Mouse (Mus musculus) limb, embryonic 13.5 days (tissue): ENCODE results near the gene 1810009A15Rik. TPM values are rescaled to one million over a fixed set of nuclear protein-coding genes. Genes with fewer than 3 reads are reported as not detected.
A peak's percentile ranks its signal among the peaks of the same experiment; 100 is the strongest.
"Not testable (repeated sequence)": the region's sequence is repeated elsewhere in the genome, so short reads cannot be mapped to it uniquely, and the experiment has no call there.

Source experiments
- ATAC-seq: fragments of 200-750 bp; cut with Nextera tagmentation; 2 replicates; pipeline ENCODE4 v1.8.0; 2017; ENCODE audit warnings: low read depth, moderate number of reproducible peaks, moderate TSS enrichment; ENCODE audit not compliant: low FRiP score
- H3K27ac ChIP-seq: fragments of 300-500 bp; sonication (generic); 2 replicates; pipeline ENCODE4 v1.5.1; 2015; ENCODE audit warnings: inconsistent platforms, mild to moderate bottlenecking, moderate library complexity
- H3K27me3 ChIP-seq: fragments of 300-500 bp; sonication (generic); 2 replicates; pipeline ENCODE4 v1.6.1; 2015; ENCODE audit warnings: mild to moderate bottlenecking, inconsistent platforms
- H3K36me3 ChIP-seq: fragments of 300-500 bp; sonication (generic); 2 replicates; pipeline ENCODE4 v1.6.1; 2015; ENCODE audit warnings: inconsistent platforms, mild to moderate bottlenecking, moderate library complexity
- H3K4me1 ChIP-seq: fragments of 300-500 bp; sonication (generic); 2 replicates; pipeline ENCODE4 v1.6.1; 2015; ENCODE audit warnings: inconsistent platforms
- H3K4me2 ChIP-seq: fragments of 300-500 bp; sonication (generic); replicated peaks from 2 replicates; pipeline ENCODE4 v1.6.1; 2015; ENCODE audit warnings: inconsistent platforms, mild to moderate bottlenecking, moderate library complexity
- H3K4me3 ChIP-seq: fragments of 300-500 bp; sonication (generic); 2 replicates; pipeline ENCODE4 v1.5.1; 2015; ENCODE audit warnings: moderate library complexity, mild to moderate bottlenecking, inconsistent platforms
- H3K9ac ChIP-seq: fragments of 300-500 bp; sonication (generic); 2 replicates; pipeline ENCODE4 v1.6.1; 2015; ENCODE audit warnings: mild to moderate bottlenecking, inconsistent platforms
- H3K9me3 ChIP-seq: fragments of 300-500 bp; sonication (generic); 2 replicates; pipeline ENCODE4 v1.6.1; 2016; ENCODE audit warnings: inconsistent platforms
- WGBS: fragments of 180-500 bp; shearing (Covaris S2); methylation state at CpG from one replicate; pipeline ENCODE4 v1.1.7; 2015; 5-methylcytosine and 5-hydroxymethylcytosine counted together
- polyA plus RNA-seq: library from polyadenylated mRNA; unstranded; fragments of >200 nt; fragmentation: Nextera tagmentation; extraction: Ambion mirVana; gene quantifications from 2 replicates; pipeline ENCODE4 v1.2.1, GENCODE M21; 2015

The 1810009A15Rik gene
- polyA plus RNA-seq, 1 experiment from 2014 or later = 96.6 TPM

DNA sequence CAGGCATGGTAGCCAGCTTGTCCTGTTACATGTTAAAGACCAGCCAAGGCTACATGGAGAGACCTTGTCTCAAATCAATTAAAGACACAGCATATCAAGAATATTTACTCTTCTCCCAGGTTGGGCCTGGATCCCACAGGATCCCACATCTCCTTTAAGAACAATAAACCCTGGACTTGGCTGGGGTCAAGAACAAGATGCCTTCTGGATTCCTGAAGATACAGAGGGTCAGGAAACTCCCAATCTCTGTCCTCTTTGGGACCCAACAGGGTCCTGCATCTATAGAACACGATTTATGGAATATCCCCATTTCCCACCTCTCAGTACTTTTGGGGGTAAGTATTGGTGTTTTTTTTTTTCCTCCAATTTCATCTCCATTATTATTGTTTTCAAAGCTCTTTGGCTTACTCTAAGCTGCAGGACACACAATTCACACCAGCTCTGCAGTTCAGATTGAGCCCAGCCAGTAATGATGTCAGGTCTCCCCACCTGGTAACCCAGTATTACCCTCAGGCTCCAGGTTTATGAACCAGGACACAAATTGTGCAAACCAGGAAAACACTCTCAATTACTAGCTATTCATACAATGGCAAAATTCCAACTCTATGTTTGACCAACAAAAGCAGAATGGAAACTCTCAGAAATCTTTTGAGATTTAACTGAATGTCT lies 1.6 kb upstream of the 1810009A15Rik start:
- Histone ChIP-seq H3K4me3 (peak overlapping the region; percentile 70), H3K9ac (peak overlapping the region; percentile 93), H3K9me3 (no peaks in the 10 kb centered on the region), H3K27ac (peak overlapping the region; percentile 88; the same call in 1 of the 2 replicates), H3K36me3 (peaks cover 14% of the 10 kb centered on the region), H3K27me3 (no peaks in the 10 kb centered on the region), H3K4me2 (peak overlapping the region; percentile 66), H3K4me1 (peaks cover 17% of the 10 kb centered on the region)
- no peak for ATAC-seq
- 52% methylated on average over 1 of the region's 1 CpGs for WGBS

DNA sequence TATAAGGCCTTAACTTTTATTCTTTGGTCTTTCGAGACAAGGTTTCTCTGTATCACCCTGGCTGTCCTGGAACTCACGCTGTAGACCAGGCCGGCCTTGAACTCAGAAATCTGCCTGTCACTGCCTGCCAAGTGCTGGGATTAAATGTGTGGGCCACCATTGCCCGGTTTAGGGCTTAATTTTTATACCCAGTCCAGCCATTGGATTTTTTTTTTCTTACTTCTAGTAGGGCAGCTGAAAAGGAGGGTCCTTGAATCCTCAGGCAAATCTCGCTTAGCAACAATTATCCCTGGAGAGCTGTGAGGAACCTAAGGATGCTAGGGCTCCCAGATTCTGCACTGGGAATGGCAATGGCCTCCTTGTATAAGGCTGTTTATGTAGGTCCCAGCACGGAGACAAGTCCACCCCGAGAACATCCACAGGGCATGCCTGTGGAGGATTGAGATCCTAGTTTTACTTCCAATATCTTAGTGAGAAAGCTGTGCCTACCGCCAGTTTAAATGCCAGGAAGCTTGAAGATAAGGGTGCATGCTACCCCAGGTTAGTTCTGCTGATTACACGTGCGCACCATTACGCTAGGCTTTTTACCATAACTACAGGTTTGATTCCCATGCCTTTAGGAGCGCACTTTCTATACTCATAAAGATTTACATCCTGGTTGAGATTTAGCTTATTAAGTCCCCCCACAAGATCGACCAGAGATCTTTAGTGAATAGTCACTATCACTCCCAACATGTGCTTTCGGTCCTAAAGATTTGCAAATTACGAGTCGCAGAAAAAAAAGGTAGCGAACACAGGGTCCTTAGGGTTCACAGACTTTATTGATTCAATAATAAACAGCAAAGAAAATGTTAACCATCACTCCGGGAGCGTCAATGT lies 829 bp upstream of the 1810009A15Rik start:
- H3K4me1 ChIP-seq = peaks cover 17% of the 10 kb centered on the region
- ATAC-seq = no peak
- H3K9ac ChIP-seq = peak overlapping the region; percentile 93
- 11% methylated on average over 19 of the region's 19 CpGs for WGBS
- peaks cover 14% of the 10 kb centered on the region for H3K36me3 ChIP-seq
- peak overlapping the region; percentile 70 for H3K4me3 ChIP-seq
- H3K4me2 ChIP-seq = peak overlapping the region; percentile 66
- H3K9me3 ChIP-seq = no peaks in the 10 kb centered on the region
- peak overlapping the region; percentile 88 for H3K27ac ChIP-seq
- no peaks in the 10 kb centered on the region for H3K27me3 ChIP-seq

DNA sequence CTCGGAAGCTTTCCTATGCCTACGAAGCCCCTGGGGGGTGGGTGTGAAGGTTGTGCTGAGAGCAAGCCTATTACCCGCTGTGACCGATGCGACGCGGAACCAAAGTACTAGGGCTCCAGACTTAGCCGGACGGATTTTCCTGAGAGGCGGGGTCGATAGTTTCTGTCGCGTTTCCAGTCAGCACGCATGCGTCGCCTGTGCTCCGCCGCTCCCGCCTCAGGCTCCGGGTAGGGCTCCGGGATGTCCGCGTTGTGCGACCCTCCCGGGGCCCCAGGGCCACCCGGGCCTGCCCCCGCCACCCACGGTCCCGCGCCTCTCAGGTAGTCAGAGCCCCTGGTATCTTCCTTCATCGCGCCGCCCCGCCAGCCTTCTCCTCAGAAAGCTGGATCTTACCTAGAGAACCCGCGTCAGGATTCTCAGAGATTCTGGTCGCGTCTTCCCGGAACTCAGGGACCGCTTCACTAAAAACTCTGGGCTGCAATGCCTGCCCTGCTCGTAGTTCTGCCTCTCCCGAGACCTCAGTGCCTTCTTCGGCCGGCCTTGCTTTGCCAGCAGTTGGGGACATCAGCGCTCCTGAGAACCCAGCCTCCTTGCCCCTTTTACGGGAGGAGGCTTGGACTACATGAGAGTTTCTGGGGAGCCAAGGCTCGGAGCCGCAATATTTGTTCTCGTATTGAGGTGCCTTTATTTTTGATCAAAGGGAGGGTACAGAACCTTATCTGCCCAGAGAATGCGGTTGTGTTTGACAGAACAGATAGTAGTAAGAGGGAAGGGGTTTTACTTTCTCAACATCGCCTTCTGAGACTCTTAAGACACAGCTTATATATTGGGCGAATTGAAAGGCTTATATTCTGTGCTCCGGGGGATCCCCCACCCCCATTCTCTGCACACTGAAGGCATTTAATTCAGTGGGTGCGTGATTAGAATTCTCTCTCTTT lies 4.4 kb downstream of the 1810009A15Rik start, which contains the start of gene Ints5:
Ints5 (plus strand) TSS at position 177 of the 938 bp plus-strand sequence.
- Histone ChIP-seq H3K36me3 (peaks cover 40% of the 10 kb centered on the region), H3K27me3 (no peaks in the 10 kb centered on the region), H3K4me2 (peak within 1 kb of the TSS; percentile 88), H3K9ac (peak within 1 kb of the TSS; percentile 94), H3K27ac (peak within 1 kb of the TSS; percentile 79), H3K4me3 (peak within 1 kb of the TSS; percentile 88), H3K4me1 (peaks cover 35% of the 10 kb centered on the region), H3K9me3 (no peaks in the 10 kb centered on the region)
- 2% methylated on average over 54 of the region's 54 CpGs for WGBS
- peak; percentile 60 for ATAC-seq

DNA sequence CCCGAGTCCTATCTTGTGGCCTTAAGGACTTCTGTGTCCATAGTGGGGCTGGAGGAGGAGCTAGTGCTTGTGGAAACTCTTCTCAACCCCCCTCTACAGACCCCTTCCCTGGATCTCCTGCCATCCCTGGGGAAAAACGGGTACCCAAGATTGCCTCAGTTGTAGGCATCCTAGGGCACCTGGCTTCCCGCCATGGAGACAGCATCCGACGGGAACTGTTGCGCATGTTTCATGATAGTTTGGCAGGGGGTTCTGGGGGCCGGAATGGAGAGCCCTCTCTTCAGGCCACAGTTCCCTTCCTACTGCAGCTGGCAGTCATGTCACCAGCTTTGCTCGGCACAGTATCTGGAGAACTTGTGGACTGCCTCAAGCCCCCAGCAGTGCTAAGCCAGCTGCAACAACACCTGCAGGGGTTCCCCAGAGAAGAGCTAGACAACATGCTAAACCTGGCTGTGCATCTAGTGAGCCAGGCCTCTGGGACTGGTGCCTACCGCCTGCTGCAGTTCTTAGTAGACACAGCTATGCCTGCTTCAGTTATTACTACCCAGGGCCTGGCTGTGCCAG lies 6.8 kb downstream of the 1810009A15Rik start:
- 91% methylated on average over 9 of the region's 9 CpGs for WGBS
- Histone ChIP-seq H3K4me2 (no peak overlapping the region), H3K4me1 (peaks cover 45% of the 10 kb centered on the region), H3K4me3 (no peak overlapping the region), H3K27ac (no peak overlapping the region), H3K9ac (peak overlapping the region; percentile 25; the same call in 1 of the 2 replicates), H3K9me3 (no peaks in the 10 kb centered on the region), H3K27me3 (no peaks in the 10 kb centered on the region), H3K36me3 (peaks cover 37% of the 10 kb centered on the region)
- ATAC-seq = no peak

DNA sequence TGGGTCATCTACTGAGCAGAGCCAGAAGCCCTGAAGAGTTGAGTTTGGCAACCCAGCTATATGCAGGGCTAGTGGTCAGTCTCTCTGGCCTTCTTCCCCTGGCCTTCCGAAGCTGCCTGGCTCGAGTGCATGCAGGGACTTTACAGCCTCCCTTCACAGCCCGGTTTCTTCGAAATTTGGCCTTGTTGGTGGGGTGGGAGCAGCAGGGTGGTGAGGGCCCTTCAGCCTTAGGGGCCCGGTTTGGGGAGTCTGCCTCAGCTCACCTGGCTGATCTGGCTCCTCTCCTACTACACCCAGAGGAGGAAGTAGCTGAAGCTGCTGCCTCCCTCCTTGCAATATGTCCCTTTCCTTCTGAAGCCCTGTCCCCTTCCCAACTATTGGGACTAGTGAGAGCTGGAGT lies 7.6 kb downstream of the 1810009A15Rik start:
- H3K27ac ChIP-seq, ATAC-seq, H3K4me3 ChIP-seq, H3K9me3 ChIP-seq, H3K27me3 ChIP-seq, H3K4me2 ChIP-seq: not testable (repeated sequence)
- peaks cover 31% of the 10 kb centered on the region for H3K36me3 ChIP-seq
- peaks cover 45% of the 10 kb centered on the region for H3K4me1 ChIP-seq
- peak overlapping the region; percentile 72; the same call in 1 of the 2 replicates for H3K9ac ChIP-seq
- WGBS = 79% methylated on average over 5 of the region's 5 CpGs

DNA sequence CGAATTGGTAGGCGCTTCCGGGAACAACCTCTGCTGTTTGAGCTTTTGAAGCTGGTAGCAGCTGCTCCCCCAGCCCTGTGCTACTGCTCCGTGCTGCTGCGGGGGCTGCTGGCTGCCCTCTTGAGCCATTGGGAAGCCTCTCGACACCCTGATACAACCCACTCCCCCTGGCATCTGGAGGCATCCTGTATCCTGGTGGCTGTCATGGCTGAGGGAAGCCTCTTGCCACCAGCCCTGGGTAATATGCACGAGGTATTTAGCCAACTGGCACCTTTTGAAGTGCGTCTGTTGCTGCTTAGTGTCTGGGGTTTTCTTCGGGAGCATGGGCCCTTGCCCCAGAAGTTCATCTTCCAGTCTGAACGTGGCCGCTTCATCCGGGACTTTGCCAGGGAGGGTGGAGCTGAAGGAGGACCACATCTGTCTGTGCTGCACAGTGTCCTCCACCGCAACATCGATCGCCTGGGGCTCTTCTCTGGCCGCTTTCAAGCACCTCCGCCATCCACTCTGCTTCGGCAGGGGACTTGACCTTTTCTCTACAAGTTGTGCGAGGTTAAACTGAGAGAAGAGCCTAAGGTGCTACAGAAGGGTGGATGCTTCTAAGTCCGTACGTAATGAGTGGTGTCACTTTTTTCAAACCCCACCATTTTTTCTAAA lies 8.7 kb downstream of the 1810009A15Rik start:
- peak; percentile 43 for ATAC-seq

DNA sequence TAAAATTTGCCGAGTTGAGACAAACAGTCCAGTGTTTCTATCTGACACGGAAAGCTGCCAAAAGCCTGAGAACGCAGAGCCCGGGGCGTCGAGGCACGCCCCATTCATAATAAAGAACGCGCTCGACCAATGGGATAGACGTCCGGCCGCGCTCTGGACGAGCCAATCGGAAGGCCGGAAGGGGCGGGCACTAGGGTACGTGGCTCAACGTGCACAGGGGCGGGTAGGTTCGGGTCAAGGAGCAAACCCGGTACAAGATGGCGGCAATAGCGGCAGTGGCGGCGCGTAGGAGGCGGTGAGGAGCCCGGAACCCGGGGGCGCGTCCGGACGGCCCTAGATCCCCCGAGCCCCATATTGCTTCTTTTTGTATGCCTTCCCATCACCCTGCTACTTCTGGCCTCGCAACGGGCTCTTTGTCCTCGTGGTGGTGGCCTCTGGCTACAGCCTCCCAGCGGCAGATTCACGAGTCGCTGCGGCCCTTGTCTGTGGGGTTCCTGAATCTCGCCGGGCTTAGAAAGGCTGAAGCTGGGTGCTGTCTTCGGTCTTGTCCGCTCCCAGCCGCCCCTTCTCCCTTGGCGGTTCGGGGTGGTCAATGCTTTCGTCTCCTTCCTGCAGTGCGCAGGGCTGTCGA lies 9.3 kb downstream of the 1810009A15Rik start, which contains the start of gene Ganab:
Ganab (plus strand) TSS at position 207 of the 631 bp plus-strand sequence.
- peak within 1 kb of the TSS; percentile 91 for H3K27ac ChIP-seq
- H3K9ac ChIP-seq = peak within 1 kb of the TSS; percentile 97
- ATAC-seq = peak; percentile 99
- H3K4me1 ChIP-seq = peaks cover 45% of the 10 kb centered on the region
- peak within 1 kb of the TSS; percentile 80 for H3K4me2 ChIP-seq
- H3K9me3 ChIP-seq = no peaks in the 10 kb centered on the region
- WGBS = under 1% methylated on average over 53 of the region's 53 CpGs
- H3K36me3 ChIP-seq = peaks cover 43% of the 10 kb centered on the region
- peak within 1 kb of the TSS; percentile 93 for H3K4me3 ChIP-seq
- H3K27me3 ChIP-seq = no peaks in the 10 kb centered on the region

More for the DNA sequence above, 8.7 kb downstream of the 1810009A15Rik start:
- H3K27me3 ChIP-seq, H3K9me3 ChIP-seq: not testable (repeated sequence)
- peak overlapping the region; percentile 90 for H3K27ac ChIP-seq
- peaks cover 45% of the 10 kb centered on the region for H3K4me1 ChIP-seq
- peak overlapping the region; percentile 72 for H3K9ac ChIP-seq
- 19% methylated on average over 21 of the region's 21 CpGs for WGBS
- H3K4me2 ChIP-seq = peak overlapping the region; percentile 80
- H3K4me3 ChIP-seq = peak overlapping the region; percentile 93
- peaks cover 38% of the 10 kb centered on the region for H3K36me3 ChIP-seq

DNA sequence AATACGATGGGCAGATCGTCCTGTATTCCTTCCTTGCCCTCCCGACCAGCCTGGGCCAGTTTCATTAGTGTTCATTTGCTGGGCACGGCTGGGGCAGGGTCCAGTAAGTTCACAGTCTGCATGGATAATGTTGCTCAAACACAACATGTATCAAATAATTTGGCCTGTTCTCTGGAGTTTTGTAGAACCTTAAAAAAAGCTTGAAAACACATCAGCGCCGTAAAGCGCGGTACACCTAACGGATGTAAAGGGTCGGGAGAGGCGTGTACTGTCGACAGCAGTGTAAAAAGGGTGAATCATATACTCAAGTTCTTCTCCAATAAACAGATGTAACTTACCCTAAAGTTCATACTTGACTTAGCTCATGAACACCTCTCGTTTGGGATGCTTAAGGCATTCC lies 9.9 kb downstream of the 1810009A15Rik start:
- ATAC-seq = no peak
- WGBS = 9% methylated on average over 13 of the region's 13 CpGs

DNA sequence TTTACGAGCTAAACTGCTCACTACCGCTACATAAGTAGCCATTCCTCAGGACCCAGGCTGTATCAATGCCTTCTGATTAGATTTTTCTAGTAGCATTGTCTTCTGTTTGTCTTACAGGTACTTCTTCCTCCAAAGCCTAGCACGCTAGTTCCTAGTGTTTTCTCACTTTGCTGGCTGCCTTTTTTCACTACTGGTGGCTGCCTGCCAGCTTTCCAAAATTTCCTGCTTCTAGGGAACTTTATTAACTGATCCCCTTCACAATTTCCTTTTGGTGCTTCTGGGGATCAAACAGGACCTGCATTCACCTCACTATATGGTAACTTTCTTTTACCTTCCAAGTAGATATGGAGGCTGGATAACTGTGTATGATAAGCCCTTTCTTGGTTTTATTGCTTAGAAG lies 10.4 kb downstream of the 1810009A15Rik start:
- no peaks in the 10 kb centered on the region for H3K27me3 ChIP-seq
- no peak overlapping the region for H3K27ac ChIP-seq
- peaks cover 53% of the 10 kb centered on the region for H3K36me3 ChIP-seq
- 33% methylated on average over 3 of the region's 3 CpGs for WGBS
- no peaks in the 10 kb centered on the region for H3K9me3 ChIP-seq
- peak overlapping the region; percentile 80 for H3K4me2 ChIP-seq
- H3K9ac ChIP-seq = peak overlapping the region; percentile 97
- H3K4me3 ChIP-seq = peak overlapping the region; percentile 93
- ATAC-seq = no peak
- H3K4me1 ChIP-seq = peaks cover 38% of the 10 kb centered on the region

More for the DNA sequence above, 9.9 kb downstream of the 1810009A15Rik start:
- H3K27ac ChIP-seq = peak overlapping the region; percentile 91
- no peaks in the 10 kb centered on the region for H3K9me3 ChIP-seq
- peaks cover 48% of the 10 kb centered on the region for H3K36me3 ChIP-seq
- H3K9ac ChIP-seq = peak overlapping the region; percentile 97
- peak overlapping the region; percentile 93 for H3K4me3 ChIP-seq
- peak overlapping the region; percentile 80 for H3K4me2 ChIP-seq
- H3K27me3 ChIP-seq = no peaks in the 10 kb centered on the region
- H3K4me1 ChIP-seq = peaks cover 43% of the 10 kb centered on the region

DNA sequence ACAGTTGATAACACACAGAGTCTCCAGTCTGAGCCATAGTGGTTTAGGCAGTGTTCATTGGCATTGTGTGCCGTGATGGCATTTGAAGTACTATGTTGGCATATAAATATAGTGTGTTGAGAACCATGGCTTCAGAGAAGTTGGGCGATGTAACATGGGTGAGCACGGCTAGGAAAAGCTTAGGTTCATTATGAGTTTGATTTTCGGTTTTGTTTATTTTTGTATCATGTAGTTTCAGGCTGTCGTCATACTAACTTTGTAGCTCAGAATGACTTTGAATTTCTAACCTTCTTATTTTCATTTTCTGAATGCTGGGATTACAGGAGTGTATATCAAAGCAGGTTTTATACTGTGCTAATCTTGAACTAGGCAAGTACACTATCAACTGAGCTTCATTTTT lies 14.8 kb downstream of the 1810009A15Rik start:
- Histone ChIP-seq H3K4me3 (no peak overlapping the region), H3K9me3 (no peaks in the 10 kb centered on the region), H3K27me3 (no peaks in the 10 kb centered on the region), H3K27ac (no peak overlapping the region), H3K36me3 (peaks cover 67% of the 10 kb centered on the region), H3K4me2 (no peak overlapping the region), H3K4me1 (peaks cover 16% of the 10 kb centered on the region), H3K9ac (no peak overlapping the region)
- 98% methylated on average over 5 of the region's 5 CpGs for WGBS
- ATAC-seq = no peak
